Mouse (Mus musculus): ENCODE measurements at regions not wholly inside any gene's neighbourhood (a gene's known extent, or its start where the extent isn't known, plus 50 kb on each side); places are given as distances from the start of the nearest gene placed in this dataset.

- TF ChIP-seq EP300 (IDR thresholded peaks at IDR 0.05) (no peak), CTCF (IDR thresholded peaks at IDR 0.05) (no peak)
These were observed 253.0 kb upstream of the Adcy2 start for GRCm38 (mm10) chr13:69252335-69252734.

Data from lung, postnatal 0 days (tissue).